Mouse (Mus musculus) liver, embryonic 14.5 days (tissue): ENCODE measurements around the gene Ndufs2.

Source experiments
- CTCF ChIP-seq: IDR thresholded peaks from 2 replicates; pipeline ENCODE4 v1.5.1; 2016; ENCODE audit warnings: antibody characterized with exemption, low read depth, control low read depth
- EP300 ChIP-seq: IDR thresholded peaks from 2 replicates; pipeline ENCODE4 v1.6.1; 2016; ENCODE audit warnings: antibody characterized with exemption, low read depth

DNA sequence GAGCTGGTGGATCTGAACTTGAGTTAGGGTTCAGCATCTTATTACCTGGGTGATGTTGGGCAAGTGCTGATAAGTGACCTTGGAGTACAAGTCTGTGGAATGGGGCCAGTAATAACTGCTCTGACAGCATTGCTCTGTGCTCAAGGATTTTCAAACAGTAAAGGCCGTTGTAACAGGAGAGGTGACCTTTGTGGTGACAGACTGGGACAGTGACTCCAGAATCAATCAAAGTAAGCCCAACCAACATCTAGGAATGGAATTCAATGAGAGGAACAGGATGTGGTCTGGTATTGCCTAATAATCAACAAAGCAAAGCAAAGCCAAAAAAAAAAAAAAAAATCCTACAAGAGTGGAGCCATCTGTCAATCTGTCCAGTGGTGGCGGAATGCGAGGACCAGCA lies 9.1 kb upstream of the Ndufs2 start:
- no peak for TF ChIP-seq EP300
- TF ChIP-seq CTCF: no peak
